Mouse (Mus musculus) CH12.LX (cell line): Measurements from ENCODE around the gene Fastk. TPM values are rescaled to one million over a fixed set of nuclear protein-coding genes. Genes with fewer than 3 reads are reported as not detected.
A peak's percentile ranks its signal among the peaks of the same experiment; 100 is the strongest.

Experiments
- DNase-seq: peaks from one replicate; pipeline ENCODE4 v3.0.0-alpha.2; 2013; ENCODE audit errors: extremely low read depth
- H3K27ac ChIP-seq: 2 replicates; pipeline ENCODE4 v1.5.1; 2012; ENCODE audit warnings: low read depth, mild to moderate bottlenecking, control low read depth, moderate library complexity; ENCODE audit not compliant: insufficient read depth
- H3K27me3 ChIP-seq: replicated peaks from 2 replicates; pipeline ENCODE3; 2012; ENCODE audit warnings: inconsistent platforms
- H3K36me3 ChIP-seq, 2 experiments: replicated peaks in 1 of 2; 2 replicates each; pipeline versions ENCODE3 to v1.6.1; 2012; ENCODE audit warnings: inconsistent platforms in 1 of 2, low read length in 1 of 2, mild to moderate bottlenecking in 1 of 2, mixed read lengths in 1 of 2, moderate library complexity in 1 of 2; ENCODE audit not compliant: control insufficient read depth in 1 of 2, insufficient read depth in 1 of 2
- H3K4me1 ChIP-seq, 2 experiments: 2 replicates each; pipeline ENCODE4 v1.6.1; 2012; ENCODE audit warnings: inconsistent platforms in 1 of 2, moderate library complexity in 1 of 2; ENCODE audit not compliant: insufficient read depth in 2 of 2, control insufficient read depth in 1 of 2
- H3K4me2 ChIP-seq: 2 replicates; pipeline ENCODE4 v1.6.1; 2012; ENCODE audit warnings: low read depth, mild to moderate bottlenecking, control low read depth; ENCODE audit not compliant: poor library complexity, insufficient read depth, severe bottlenecking
- H3K4me3 ChIP-seq, 3 experiments: fragments of 150-350 bp in 1 of 3; sonication (generic) in 1 of 3; replicated peaks in 1 of 3; 2 replicates each; pipeline versions ENCODE3 to v1.5.1; 2011 to 2012; ENCODE audit warnings: low read depth in 2 of 3, low read length in 2 of 3, mild to moderate bottlenecking in 2 of 3, moderate library complexity in 2 of 3, control low read depth in 1 of 3, improper control_type of control experiment in 1 of 3, inconsistent platforms in 1 of 3, mixed read lengths in 1 of 3; ENCODE audit not compliant: poor library complexity in 1 of 3
- H3K79me2 ChIP-seq: replicated peaks from 2 replicates; pipeline ENCODE4 v1.6.1; 2012; ENCODE audit warnings: mild to moderate bottlenecking, moderate library complexity; ENCODE audit not compliant: control insufficient read depth, poor library complexity, insufficient read depth, severe bottlenecking; ENCODE audit errors: extremely low read depth
- H3K9ac ChIP-seq: 2 replicates; pipeline ENCODE4 v1.6.1; 2012; ENCODE audit warnings: low read depth, mild to moderate bottlenecking, control low read depth, moderate library complexity; ENCODE audit not compliant: insufficient read depth
- H3K9me3 ChIP-seq: replicated peaks from 2 replicates; pipeline ENCODE3; 2012; ENCODE audit warnings: low read length, inconsistent platforms, mixed read lengths
- BHLHE40 ChIP-seq: IDR thresholded peaks from 2 replicates; pipeline ENCODE4 v1.6.1; 2011; ENCODE audit warnings: mild to moderate bottlenecking, low read depth, low read length, improper control_type of control experiment
- CHD1 ChIP-seq: IDR thresholded peaks from 2 replicates; pipeline ENCODE4 v1.6.1; 2012; ENCODE audit warnings: low read depth, low read length, improper control_type of control experiment, inconsistent platforms
- CHD2 ChIP-seq: IDR thresholded peaks from 2 replicates; pipeline ENCODE4 v1.6.1; 2011; ENCODE audit warnings: low read length, improper control_type of control experiment
- CTCF ChIP-seq, 2 experiments: IDR thresholded peaks in 1 of 2; conservative IDR thresholded peaks in 1 of 2; 2 replicates each; pipeline ENCODE4 v1.5.1; 2011 to 2012; ENCODE audit warnings: low read depth in 2 of 2, low read length in 2 of 2, improper control_type of control experiment in 1 of 2, inconsistent platforms in 1 of 2, mild to moderate bottlenecking in 1 of 2, moderate library complexity in 1 of 2
- E2F4 ChIP-seq: IDR thresholded peaks from 2 replicates; pipeline ENCODE4 v1.6.1; 2011; ENCODE audit warnings: low read depth, low read length, improper control_type of control experiment; ENCODE audit not compliant: insufficient replicate concordance
- ELF1 ChIP-seq: IDR thresholded peaks from 2 replicates; pipeline ENCODE4 v1.6.1; 2014; ENCODE audit warnings: low read depth, mild to moderate bottlenecking, inconsistent platforms, low read length, improper control_type of control experiment
- EP300 ChIP-seq: IDR thresholded peaks from 2 replicates; pipeline ENCODE4 v1.6.1; 2011; ENCODE audit warnings: low read length, improper control_type of control experiment
- ETS1 ChIP-seq: conservative IDR thresholded peaks from 2 replicates; pipeline ENCODE4 v1.6.1; 2012; ENCODE audit warnings: low read depth, mild to moderate bottlenecking, inconsistent platforms, low read length, improper control_type of control experiment, moderate library complexity
- GABPA ChIP-seq: IDR thresholded peaks from 2 replicates; pipeline ENCODE4 v1.6.1; 2012; ENCODE audit warnings: low read depth, low read length, improper control_type of control experiment, inconsistent platforms; ENCODE audit not compliant: insufficient replicate concordance
- HCFC1 ChIP-seq: IDR thresholded peaks from 2 replicates; pipeline ENCODE4 v1.6.1; 2012; ENCODE audit warnings: low read depth, mild to moderate bottlenecking, inconsistent platforms, low read length, improper control_type of control experiment
- IRF4 ChIP-seq: IDR thresholded peaks from 2 replicates; pipeline ENCODE4 v1.6.1; 2014; ENCODE audit warnings: low read depth, mild to moderate bottlenecking, inconsistent platforms, low read length, improper control_type of control experiment
- JUN ChIP-seq: IDR thresholded peaks from 2 replicates; pipeline ENCODE4 v1.6.1; 2011; ENCODE audit warnings: low read depth, mild to moderate bottlenecking, low read length, improper control_type of control experiment, moderate library complexity; ENCODE audit not compliant: insufficient read depth
- JUND ChIP-seq: conservative IDR thresholded peaks from 2 replicates; pipeline ENCODE4 v1.6.1; 2011; ENCODE audit warnings: low read depth, low read length, improper control_type of control experiment
- KAT2A ChIP-seq: IDR thresholded peaks from 2 replicates; pipeline ENCODE4 v1.6.1; 2012; ENCODE audit warnings: low read length, improper control_type of control experiment, inconsistent platforms; ENCODE audit not compliant: insufficient replicate concordance
- MAFK ChIP-seq: IDR thresholded peaks from 2 replicates; pipeline ENCODE4 v1.6.1; 2011; ENCODE audit warnings: low read length, improper control_type of control experiment; ENCODE audit not compliant: insufficient replicate concordance
- MAX ChIP-seq: IDR thresholded peaks from 2 replicates; pipeline ENCODE4 v1.6.1; 2011; ENCODE audit warnings: low read length, improper control_type of control experiment
- MAZ ChIP-seq: IDR thresholded peaks from 2 replicates; pipeline ENCODE4 v1.6.1; 2012; ENCODE audit warnings: low read depth, mild to moderate bottlenecking, inconsistent platforms, low read length, improper control_type of control experiment, moderate library complexity
- MEF2A ChIP-seq: IDR thresholded peaks from 2 replicates; pipeline ENCODE4 v1.6.1; 2014; ENCODE audit warnings: low read depth, mild to moderate bottlenecking, inconsistent platforms, low read length, improper control_type of control experiment, borderline replicate concordance
- MXI1 ChIP-seq: IDR thresholded peaks from 2 replicates; pipeline ENCODE4 v1.6.1; 2011; ENCODE audit warnings: mild to moderate bottlenecking, low read depth, low read length, improper control_type of control experiment
- MYC ChIP-seq: IDR thresholded peaks from 2 replicates; pipeline ENCODE4 v1.6.1; 2011; ENCODE audit warnings: low read depth, mild to moderate bottlenecking, improper control_type of control experiment, low read length
- NELFE ChIP-seq: IDR thresholded peaks from 2 replicates; pipeline ENCODE4 v1.6.1; 2011; ENCODE audit warnings: low read depth, low read length, improper control_type of control experiment
- NRF1 ChIP-seq: IDR thresholded peaks from 2 replicates; pipeline ENCODE4 v1.6.1; 2014; ENCODE audit warnings: low read depth, mild to moderate bottlenecking, inconsistent platforms, low read length, improper control_type of control experiment, moderate library complexity
- PAX5 ChIP-seq: IDR thresholded peaks from 2 replicates; pipeline ENCODE4 v1.6.1; 2012; ENCODE audit warnings: low read length, inconsistent platforms, mixed read lengths
- POLR2A ChIP-seq: IDR thresholded peaks from 2 replicates; pipeline ENCODE4 v1.6.1; 2011; ENCODE audit warnings: low read depth, mild to moderate bottlenecking, improper control_type of control experiment, low read length
- POLR2AphosphoS2 ChIP-seq: IDR thresholded peaks from 2 replicates; pipeline ENCODE4 v1.6.1; 2011; ENCODE audit warnings: low read depth, low read length, improper control_type of control experiment
- RAD21 ChIP-seq: IDR thresholded peaks from 2 replicates; pipeline ENCODE4 v1.6.1; 2011; ENCODE audit warnings: low read depth, mild to moderate bottlenecking, low read length, improper control_type of control experiment, moderate library complexity
- RCOR1 ChIP-seq: conservative IDR thresholded peaks from 2 replicates; pipeline ENCODE4 v1.6.1; 2012; ENCODE audit warnings: low read depth, mild to moderate bottlenecking, inconsistent platforms, low read length, improper control_type of control experiment
- SIN3A ChIP-seq: IDR thresholded peaks from 2 replicates; pipeline ENCODE4 v1.6.1; 2012; ENCODE audit warnings: low read length, improper control_type of control experiment, inconsistent platforms
- SMC3 ChIP-seq: IDR thresholded peaks from 2 replicates; pipeline ENCODE4 v1.6.1; 2011; ENCODE audit warnings: low read depth, low read length, improper control_type of control experiment
- TBP ChIP-seq: conservative IDR thresholded peaks from 2 replicates; pipeline ENCODE4 v1.6.1; 2011; ENCODE audit warnings: low read depth, low read length, improper control_type of control experiment
- TCF12 ChIP-seq: IDR thresholded peaks from 2 replicates; pipeline ENCODE4 v1.6.1; 2014; ENCODE audit warnings: low read depth, mild to moderate bottlenecking, inconsistent platforms, low read length, improper control_type of control experiment
- UBTF ChIP-seq: IDR thresholded peaks from 2 replicates; pipeline ENCODE4 v1.6.1; 2012; ENCODE audit warnings: low read depth, mild to moderate bottlenecking, inconsistent platforms, low read length, improper control_type of control experiment, moderate library complexity
- USF1 ChIP-seq: IDR thresholded peaks from 2 replicates; pipeline ENCODE4 v1.6.1; 2014; ENCODE audit warnings: low read depth, mild to moderate bottlenecking, inconsistent platforms, low read length, improper control_type of control experiment
- USF2 ChIP-seq: conservative IDR thresholded peaks from 2 replicates; pipeline ENCODE4 v1.6.1; 2011; ENCODE audit warnings: low read depth, low read length, improper control_type of control experiment
- ZC3H11A ChIP-seq: IDR thresholded peaks from 2 replicates; pipeline ENCODE4 v1.6.1; 2012; ENCODE audit warnings: low read depth, mild to moderate bottlenecking, inconsistent platforms, low read length, improper control_type of control experiment
- ZKSCAN1 ChIP-seq: IDR thresholded peaks from 2 replicates; pipeline ENCODE4 v1.6.1; 2012; ENCODE audit warnings: low read depth, inconsistent platforms, low read length, improper control_type of control experiment, borderline replicate concordance
- ZMIZ1 ChIP-seq: IDR thresholded peaks from 2 replicates; pipeline ENCODE4 v1.6.1; 2012; ENCODE audit warnings: low read depth, mild to moderate bottlenecking, inconsistent platforms, low read length, improper control_type of control experiment
- ZNF384 ChIP-seq: IDR thresholded peaks from 2 replicates; pipeline ENCODE4 v1.6.1; 2012; ENCODE audit warnings: low read depth, low read length, improper control_type of control experiment, inconsistent platforms
- dilution Hi-C: fragments of 300-500 bp; cut with MboI; formaldehyde crosslinking; loops from 2 replicates; pipeline ENCODE4 v1.14.3; 2020; ENCODE audit warnings: low sequenced_read_pairs; ENCODE audit not compliant: extremely low pct_unique_long_range_greater_than_20kb, extremely low pct_ligation_motif_present
- in situ Hi-C: fragments of 300-500 bp; cut with MboI; formaldehyde crosslinking; loops from 3 replicates; pipeline ENCODE4 v1.14.3; 2019; ENCODE audit warnings: low sequenced_read_pairs, low pct_ligation_motif_present, low pct_unique_long_range_greater_than_20kb, mixed read lengths
- polyA plus RNA-seq: library from polyadenylated mRNA; unstranded; fragments of >175 nt; gene quantifications from 2 replicates; pipeline ENCODE4 v1.2.1, GENCODE M21; 2012; ENCODE audit warnings: low read depth; ENCODE audit not compliant: insufficient read length
- total RNA-seq, 2 experiments: library from RNA; depleted of rRNA; stranded (reverse); fragments of 300-350 nt in 1 of 2; fragments of >200 nt in 1 of 2; gene quantifications; 2 replicates each; pipeline ENCODE4 v1.2.3; 2012 to 2014

The Fastk gene
- total and polyA plus RNA-seq, 3 experiments = 44.8 to 88.0 (median 61.4) TPM

- H3K4me3 ChIP-seq = peak overlapping the region; percentile 33 to 55 (median 46)
- no peak for TF ChIP-seq RAD21
- TF ChIP-seq RCOR1 = no peak
- no peak for TF ChIP-seq POLR2AphosphoS2
- peak; percentile 24; the same call in 1 of the 2 replicates for TF ChIP-seq IRF4
- peak; percentile 59 for TF ChIP-seq USF1
- no peak for TF ChIP-seq CHD1
- TF ChIP-seq SIN3A = peak; percentile 85
- TF ChIP-seq UBTF = no peak
- TF ChIP-seq TBP = peak; percentile 87
- TF ChIP-seq ZNF384 = peak; percentile 75
- no peak for TF ChIP-seq KAT2A
- TF ChIP-seq HCFC1 = peak; percentile 44; the same call in 1 of the 2 replicates
- 0 out of 2 replicates have a peak, but pooled peaks have one; percentile 39 for TF ChIP-seq ZMIZ1
- peak; percentile 55; the same call in 1 of the 2 replicates for TF ChIP-seq NELFE
- TF ChIP-seq ZKSCAN1 = no peak
- TF ChIP-seq JUN = no peak
- TF ChIP-seq MYC = peak; percentile 54; the same call in 1 of the 2 replicates
- TF ChIP-seq MAZ = no peak
- no peak for TF ChIP-seq NRF1
- peak; percentile 25; the same call in 1 of the 2 replicates for TF ChIP-seq USF2
- TF ChIP-seq E2F4 = 0 out of 2 replicates have a peak, but pooled peaks have one; percentile 26
- TF ChIP-seq SMC3 = no peak
- peak; percentile 93 for TF ChIP-seq MXI1
- TF ChIP-seq TCF12 = peak; percentile 73
- TF ChIP-seq MAFK = no peak
- no peak for TF ChIP-seq PAX5
- peak; percentile 85 for TF ChIP-seq ELF1
- TF ChIP-seq JUND = no peak
- TF ChIP-seq POLR2A = peak; percentile 73
- TF ChIP-seq ZC3H11A = no peak
- no peak for TF ChIP-seq ETS1
- peak; percentile 91 for TF ChIP-seq MAX
- TF ChIP-seq EP300 = no peak
- TF ChIP-seq CHD2 = peak; percentile 35; the same call in 1 of the 2 replicates
- 0 out of 2 replicates have a peak, but pooled peaks have one; percentile 16 for TF ChIP-seq MEF2A
- TF ChIP-seq CTCF (conservative IDR thresholded peaks at IDR 0.05 in 1 of 2, IDR thresholded peaks at IDR 0.05 in 1 of 2; ENCODE audit: low read depth in 2 of 2, low read length in 2 of 2) = no peak
- no peak for TF ChIP-seq GABPA
- TF ChIP-seq BHLHE40 = no peak; the same call in 1 of the 2 replicates
- peak overlapping the region; percentile 37 for H3K4me2 ChIP-seq
- H3K79me2 ChIP-seq = no peaks in the 10 kb centered on the region
- DNase-seq = peak; percentile 91
- H3K36me3 ChIP-seq = no peaks in the 10 kb centered on the region
- peak overlapping the region; percentile 44 for H3K27ac ChIP-seq
- H3K4me1 ChIP-seq = peaks cover 18 to 59% of the 10 kb centered on the region in 2 experiments
- in situ Hi-C loops (no loop called here), dilution Hi-C loops (no loop called here)
- no peaks in the 10 kb centered on the region for H3K27me3 ChIP-seq
- H3K9me3 ChIP-seq = peaks cover 11% of the 10 kb centered on the region
- peak overlapping the region; percentile 16; the same call in 1 of the 2 replicates for H3K9ac ChIP-seq
Measured at GRCm38 (mm10) chr5:24389011-24389657, 56.0 kb downstream of the Fastk start.
